Mouse (Mus musculus) kidney, postnatal 10 days (tissue): ENCODE measurements at regions not wholly inside any gene's neighbourhood (a gene's known extent, or its start where the extent isn't known, plus 50 kb on each side); places are given as distances from the start of the nearest gene placed in this dataset.
"Not testable (repeated sequence)": the region's sequence is repeated elsewhere in the genome, so short reads cannot be mapped to it uniquely, and the experiment has no call there.

ENCODE experiments used
- DNase-seq: peaks from one replicate; pipeline ENCODE4 v3.0.0; 2021; ENCODE audit warnings: mixed read lengths

- DNase-seq = not testable (repeated sequence)
These were observed 753.1 kb downstream of the Gm10330 start for GRCm38 (mm10) chr12:23026976-23027375.

GRCm38 (mm10) chr12:23023556-23023955 is 756.5 kb downstream of the Gm10330 start:
- not testable (repeated sequence) for DNase-seq

GRCm38 (mm10) chr12:23010199-23010598 is 769.9 kb downstream of the Gm10330 start:
- peak; percentile 46 for DNase-seq

GRCm38 (mm10) chr12:23009662-23010061 is 770.4 kb downstream of the Gm10330 start:
- DNase-seq = peak; percentile 8
